Mouse (Mus musculus) ES-E14 (cell line): ENCODE measurements around the gene Rhbdd3.

Experiments
- CHD2 ChIP-seq: IDR thresholded peaks from 2 replicates; pipeline ENCODE4 v1.6.1; 2014; ENCODE audit warnings: mild to moderate bottlenecking, low read depth, low read length, inconsistent platforms
- MAFK ChIP-seq: IDR thresholded peaks from 2 replicates; pipeline ENCODE4 v1.6.1; 2014; ENCODE audit warnings: mild to moderate bottlenecking, low read depth, low read length, inconsistent platforms; ENCODE audit not compliant: insufficient read depth
- ZNF384 ChIP-seq: IDR thresholded peaks from 2 replicates; pipeline ENCODE4 v1.6.1; 2012; ENCODE audit warnings: low read depth, low read length, inconsistent platforms

GRCm38 (mm10) chr11:5057064-5057463, 41.7 kb upstream of the Rhbdd3 start:
- no peak for TF ChIP-seq MAFK
- TF ChIP-seq CHD2, result no peak
- no peak for TF ChIP-seq ZNF384
